ENCODE assay signal across 8 mouse cellular contexts in the genomic region with DNA sequence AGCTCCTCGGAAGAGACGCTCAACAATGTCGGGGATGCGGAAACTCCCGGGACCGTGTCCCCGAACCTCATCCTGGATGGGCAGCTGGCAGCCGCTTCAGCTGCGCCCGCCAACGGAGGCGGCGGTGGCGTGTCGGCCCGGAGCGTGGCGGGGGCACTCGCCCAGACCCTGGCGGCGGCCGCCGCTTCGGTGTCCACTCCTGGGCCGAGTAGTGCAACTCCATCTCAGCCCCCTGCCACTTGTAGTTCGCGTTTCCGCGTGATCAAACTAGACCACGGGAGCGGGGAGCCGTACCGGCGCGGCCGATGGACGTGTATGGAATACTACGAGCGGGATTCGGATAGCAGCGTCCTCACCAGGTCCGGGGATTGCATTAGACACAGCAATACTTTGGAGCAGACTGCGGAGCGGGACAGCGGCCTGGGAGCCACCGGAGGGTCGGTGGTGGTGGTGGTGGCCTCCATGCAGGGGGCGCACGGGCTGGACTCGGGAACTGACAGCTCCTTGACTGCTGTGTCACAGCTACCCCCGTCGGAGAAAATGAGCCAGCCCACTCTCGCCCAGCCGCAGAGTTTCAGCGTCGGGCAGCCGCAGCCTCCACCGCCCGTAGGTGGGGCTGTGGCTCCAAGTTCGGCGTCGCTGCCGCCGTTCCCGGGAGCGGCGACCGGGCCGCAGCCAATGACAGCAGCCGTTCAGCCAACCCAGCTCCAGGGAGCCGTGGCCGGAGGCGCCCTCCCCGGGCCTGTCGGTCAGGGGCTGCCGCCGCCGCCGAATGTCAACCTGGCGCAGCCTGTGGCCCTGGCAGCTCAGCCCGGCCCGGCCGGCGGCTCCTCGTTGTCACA. TPM values are rescaled to one million over a fixed set of nuclear protein-coding genes. Genes with fewer than 3 reads are reported as not detected.
A peak's percentile ranks its signal among the peaks of the same experiment; 100 is the strongest.
DNase-seq lines count a peak whose midpoint lies in the region; ATAC-seq and TF ChIP-seq lines count a peak whose summit lies in the region.

No protein-coding gene starts in this region.

- H3K4me1 ChIP-seq in cortical plate, adult 2 months (ENCODE audit: control insufficient read depth, insufficient read depth, low read length), result no peaks in the 10 kb centered on the region

- TF ChIP-seq CTCF in cortical plate, adult 2 months (IDR thresholded peaks at IDR 0.05; ENCODE audit: extremely low read depth, insufficient read depth, low read length), result 0 out of 2 replicates have a peak, but pooled peaks have one; percentile 4

- peak; percentile 79 for DNase-seq in adipocyte (ENCODE audit: low spot score)
- peak; percentile 77 for DNase-seq in gastrocnemius, postnatal 10 days
- DNase-seq in left cerebral cortex, postnatal 25 days (ENCODE audit: low spot score in 2 of 2), result peak; percentile 79 to 81
- peak; percentile 85 for DNase-seq in mesoderm, embryonic 11.5 days (ENCODE audit: low read depth, low spot score)
- peak; percentile 79 for DNase-seq in right cerebral cortex, postnatal 25 days
- DNase-seq in urinary bladder, postnatal 4 days (ENCODE audit: low spot score in 2 of 2), result peak; percentile 74 to 80

- peak overlapping the region; percentile 92 for H3K4me3 ChIP-seq in cortical plate, adult 2 months (ENCODE audit: insufficient read depth, low read length)

- peak; percentile 36 for ATAC-seq in inflammation-experienced regulatory T-cells, adult 6 months

- intact Hi-C loops in left cerebral cortex, postnatal 25 days (cut with DNase I), result loop anchor here (2.0 to 5.0 kb wide), 6 partner anchors 75 to 569 kb away; a partner anchor contains a TSS

- no peak for TF ChIP-seq POLR2A in cortical plate, adult 2 months (IDR thresholded peaks at IDR 0.05; ENCODE audit: extremely low read depth, insufficient read depth, low read length)

- H3K27ac ChIP-seq in cortical plate, adult 2 months (ENCODE audit: insufficient read depth, low read length), result peak overlapping the region; percentile 95

RNA-seq across cellular contexts. Expression of a gene that starts 1.6 kb away (rescaled TPM):
- 9.6 and 11.2 TPM in 2 replicates for polyA plus RNA-seq in cortical plate, adult 2 months (2012; rRNA removed)
- total RNA-seq in gastrocnemius, postnatal 10 days (2021), result 10 to 100 TPM; 22.5 to 28.3 TPM
- polyA plus RNA-seq in inflammation-experienced regulatory T-cells, adult 6 months (2017; shearing (Covaris generic)), result 10 to 100 TPM; 10.4 to 16.1 (median 13.1) TPM
- 10 to 100 TPM; 34.7 to 35.2 TPM for total RNA-seq in left cerebral cortex, postnatal 25 days (2021)

Comparison
In these comparisons a context has a peak if more than half of its experiments do, and no peak if none do; other contexts are left out.
1. Peak in every context shown above with its lines: DNase-seq, ATAC-seq, H3K4me3 ChIP-seq and H3K27ac ChIP-seq.